ENCODE assay signal across 8 mouse cellular contexts in the genomic region with DNA sequence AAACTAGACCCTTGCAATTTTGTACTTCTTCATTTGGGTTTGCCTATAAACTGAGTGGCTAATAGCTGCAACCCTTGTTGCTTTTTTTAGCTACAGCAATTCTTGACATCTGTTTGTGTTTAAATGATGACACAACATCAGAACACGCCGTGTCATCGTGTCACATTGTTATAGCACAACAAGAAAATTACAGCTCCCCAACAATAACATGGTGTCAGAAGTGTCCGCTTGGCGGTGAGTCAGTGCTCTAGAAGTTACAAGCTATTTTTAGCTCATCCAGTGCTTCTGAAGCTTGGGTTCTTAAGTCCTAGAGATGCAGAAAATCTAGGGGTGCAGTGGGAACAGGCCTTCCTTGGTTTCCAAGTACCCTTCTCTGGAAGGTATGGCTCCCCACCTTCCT. TPM values are rescaled to one million over a fixed set of nuclear protein-coding genes. Genes with fewer than 3 reads are reported as not detected.
A peak's percentile ranks its signal among the peaks of the same experiment; 100 is the strongest.
DNase-seq lines count a peak whose midpoint lies in the region; ATAC-seq and TF ChIP-seq lines count a peak whose summit lies in the region.

No protein-coding gene starts in this region.

- no peak for ATAC-seq in kidney, postnatal 0 days (replicated peaks; ENCODE audit: low FRiP score, low read depth)
- ATAC-seq in heart, embryonic 11.5 days (replicated peaks; ENCODE audit: insufficient number of reproducible peaks, low FRiP score, low TSS enrichment): no peak
- ATAC-seq in liver, embryonic 12.5 days: no peak
- ATAC-seq in neural tube, embryonic 13.5 days (ENCODE audit: low read depth): peak; percentile 2; the same call in 1 of the 2 replicates

- H3K4me2 ChIP-seq in kidney, postnatal 0 days (ENCODE audit: low read length): peak overlapping the region; percentile 95
- peak overlapping the region; percentile 86 for H3K4me2 ChIP-seq in heart, embryonic 11.5 days
- peak overlapping the region; percentile 97 for H3K4me2 ChIP-seq in liver, embryonic 12.5 days
- H3K4me2 ChIP-seq in neural tube, embryonic 13.5 days: peak overlapping the region; percentile 92

- no peak overlapping the region for H3K9ac ChIP-seq in kidney, postnatal 0 days (ENCODE audit: low read depth, low read length)
- H3K9ac ChIP-seq in heart, embryonic 11.5 days (ENCODE audit: low read depth, low read length): no peak overlapping the region
- H3K9ac ChIP-seq in liver, embryonic 12.5 days: no peak overlapping the region
- peak overlapping the region; percentile 95 for H3K9ac ChIP-seq in neural tube, embryonic 13.5 days

- H3K9me3 ChIP-seq in kidney, postnatal 0 days (replicated peaks; ENCODE audit: low read length): no peaks in the 10 kb centered on the region
- H3K9me3 ChIP-seq in heart, embryonic 11.5 days (replicated peaks; ENCODE audit: control insufficient read depth, low read length): no peaks in the 10 kb centered on the region
- no peaks in the 10 kb centered on the region for H3K9me3 ChIP-seq in liver, embryonic 12.5 days (replicated peaks)
- no peaks in the 10 kb centered on the region for H3K9me3 ChIP-seq in neural tube, embryonic 13.5 days

- 43% methylated on average over 5 of the region's 5 CpGs for WGBS in kidney, postnatal 0 days
- 27% methylated on average over 5 of the region's 5 CpGs for WGBS in heart, embryonic 11.5 days (ENCODE audit: insufficient replicate concordance)
- 63% methylated on average over 5 of the region's 5 CpGs for WGBS in liver, embryonic 12.5 days (ENCODE audit: insufficient replicate concordance)
- 58% methylated on average over 5 of the region's 5 CpGs for WGBS in neural tube, embryonic 13.5 days

- DNase-seq in kidney, postnatal 0 days (ENCODE audit: low spot score): peak; percentile 57
- DNase-seq in kidney, postnatal 25 days: no peak
- peak; percentile 75 for DNase-seq in Muller cell, postnatal 12 days (ENCODE audit: inconsistent ontology term)
- no peak for DNase-seq in gastrocnemius, postnatal 10 days
- no peak for DNase-seq in urinary bladder, postnatal 14 days (ENCODE audit: low spot score)

- peak overlapping the region; percentile 91 for H3K4me3 ChIP-seq in kidney, postnatal 0 days (replicated peaks; ENCODE audit: low read depth, low read length)
- H3K4me3 ChIP-seq in heart, embryonic 11.5 days (ENCODE audit: low read depth, low read length): peak overlapping the region; percentile 88
- peak overlapping the region; percentile 74 for H3K4me3 ChIP-seq in liver, embryonic 12.5 days
- peak overlapping the region; percentile 96 for H3K4me3 ChIP-seq in neural tube, embryonic 13.5 days

- peak overlapping the region; percentile 96 for H3K27ac ChIP-seq in kidney, postnatal 0 days
- H3K27ac ChIP-seq in heart, embryonic 11.5 days (ENCODE audit: low read depth, low read length): peak overlapping the region; percentile 93; the same call in 1 of the 2 replicates
- H3K27ac ChIP-seq in liver, embryonic 12.5 days: no peak overlapping the region
- peak overlapping the region; percentile 96 for H3K27ac ChIP-seq in neural tube, embryonic 13.5 days (replicated peaks)

- no peaks in the 10 kb centered on the region for H3K36me3 ChIP-seq in kidney, postnatal 0 days (ENCODE audit: insufficient read depth, low read length)
- H3K36me3 ChIP-seq in heart, embryonic 11.5 days (ENCODE audit: control insufficient read depth, insufficient read depth, low read length): no peaks in the 10 kb centered on the region
- H3K36me3 ChIP-seq in liver, embryonic 12.5 days: no peaks in the 10 kb centered on the region
- peaks cover 7% of the 10 kb centered on the region for H3K36me3 ChIP-seq in neural tube, embryonic 13.5 days

- H3K4me1 ChIP-seq in kidney, postnatal 0 days (replicated peaks; ENCODE audit: insufficient read depth, low read length): no peaks in the 10 kb centered on the region
- peaks cover 7% of the 10 kb centered on the region; the same call in 1 of the 2 replicates for H3K4me1 ChIP-seq in heart, embryonic 11.5 days (ENCODE audit: control insufficient read depth, insufficient read depth, low read length)
- peaks cover 25% of the 10 kb centered on the region for H3K4me1 ChIP-seq in liver, embryonic 12.5 days
- H3K4me1 ChIP-seq in neural tube, embryonic 13.5 days (replicated peaks): peaks cover 23% of the 10 kb centered on the region

- TF ChIP-seq CTCF in kidney, postnatal 0 days (IDR thresholded peaks at IDR 0.05; ENCODE audit: low read depth): no peak

- H3K27me3 ChIP-seq in kidney, postnatal 0 days (ENCODE audit: insufficient read depth, low read length): no peaks in the 10 kb centered on the region
- H3K27me3 ChIP-seq in heart, embryonic 11.5 days (ENCODE audit: control insufficient read depth, insufficient read depth, low read length): no peaks in the 10 kb centered on the region
- no peaks in the 10 kb centered on the region for H3K27me3 ChIP-seq in liver, embryonic 12.5 days (replicated peaks)
- 0 out of 2 replicates have a peak, but pooled peaks cover 3% of the 10 kb centered on the region for H3K27me3 ChIP-seq in neural tube, embryonic 13.5 days

RNA-seq across cellular contexts. Expression of a gene that starts 0.6 kb away (rescaled TPM):
- polyA plus RNA-seq in kidney, postnatal 0 days (2015; fragmentation: Nextera tagmentation; extraction: Ambion mirVana): 15.4 and 15.7 TPM in 2 replicates
- 9.7 and 9.9 TPM in 2 replicates for polyA plus RNA-seq in heart, embryonic 11.5 days (2014; fragmentation: Nextera tagmentation; extraction: Ambion mirVana)
- polyA plus RNA-seq in liver, embryonic 12.5 days (2016; fragmentation: Nextera tagmentation; extraction: Ambion mirVana): 1.8 and 2.6 TPM in 2 replicates
- polyA plus RNA-seq in neural tube, embryonic 13.5 days (2015; fragmentation: Nextera tagmentation; extraction: Ambion mirVana): 24.8 and 27.0 TPM in 2 replicates
- 10 to 100 TPM; 28.4 to 31.3 TPM for total RNA-seq in gastrocnemius, postnatal 10 days (2021)

Comparison
In these comparisons a context has a peak if more than half of its experiments do, and no peak if none do; other contexts are left out.
1. DNase-seq: peak in kidney, postnatal 0 days (single experiment) and Muller cell, postnatal 12 days (single experiment); none in kidney, postnatal 25 days (0 of 2), gastrocnemius, postnatal 10 days (single experiment) and urinary bladder, postnatal 14 days (single experiment).
2. Peak in every context shown above with its lines, with median percentiles within 50 percentile points of each other: H3K4me2 ChIP-seq and H3K4me3 ChIP-seq.